Mouse (Mus musculus): ENCODE measurements around the gene Tmem106c. TPM values are rescaled to one million over a fixed set of nuclear protein-coding genes. Genes with fewer than 3 reads are reported as not detected.

The Tmem106c gene
- polyA plus RNA-seq, 1 experiment from 2014 or later: 60.6 TPM

DNA sequence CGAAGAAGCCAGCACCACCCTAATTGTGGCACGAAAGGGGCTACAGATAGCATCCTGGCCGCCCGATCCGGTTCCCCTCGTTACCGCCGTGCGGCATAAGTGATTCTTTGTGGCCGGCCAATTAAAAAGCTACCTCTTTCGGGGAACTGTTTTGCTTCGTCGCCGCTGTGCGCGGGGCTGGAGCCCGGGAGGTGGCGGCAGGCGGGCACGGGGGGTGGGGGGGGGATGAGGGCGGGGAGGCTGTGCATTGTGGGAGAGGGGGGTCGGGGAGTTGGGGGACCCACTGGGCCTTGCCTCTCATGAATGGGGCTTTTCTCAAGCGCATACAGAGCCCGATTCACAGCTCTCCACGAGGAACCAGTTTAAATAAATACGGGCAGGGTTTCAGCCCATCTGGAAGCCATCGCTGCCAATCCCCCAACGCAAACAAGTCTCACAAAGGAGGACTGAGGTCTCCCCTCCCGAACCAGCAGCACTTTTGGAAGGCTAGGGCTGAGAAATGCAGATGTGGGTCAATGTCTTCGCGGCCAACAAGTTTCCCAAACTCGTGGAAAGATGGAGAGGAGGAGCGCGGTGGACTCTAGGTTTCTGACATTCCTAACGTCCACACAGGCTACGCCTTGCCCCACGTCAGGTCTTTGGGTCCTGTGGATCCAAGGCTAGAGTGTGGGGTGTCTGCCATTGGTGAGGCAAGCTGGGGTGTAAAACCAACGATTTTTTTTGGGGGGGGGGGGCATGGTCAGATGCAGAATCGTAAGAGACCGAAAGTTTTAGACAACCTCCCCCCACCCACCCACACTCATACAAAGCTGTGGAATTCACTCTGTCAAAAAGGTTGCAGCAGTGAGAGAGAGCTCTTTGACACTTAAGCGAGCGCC lies 38.4 kb downstream of the Tmem106c start:
- peak; percentile 76 for ATAC-seq
- Histone ChIP-seq H3K4me2 (ENCODE audit: low read length) (peak overlapping the region; percentile 91), H3K4me1 (ENCODE audit: control insufficient read depth, insufficient read depth, low read depth, low read length) (peaks cover 46% of the 10 kb centered on the region), H3K4me3 (ENCODE audit: low read length) (peak overlapping the region; percentile 49), H3K9ac (ENCODE audit: low read depth, low read length) (peak overlapping the region; percentile 63), H3K27ac (ENCODE audit: low read depth, low read length) (peak overlapping the region; percentile 59), H3K36me3 (ENCODE audit: control insufficient read depth, insufficient read depth, low read length) (no peaks in the 10 kb centered on the region), H3K27me3 (replicated peaks; ENCODE audit: control insufficient read depth, insufficient read depth, low read length) (peaks cover 17% of the 10 kb centered on the region), H3K9me3 (ENCODE audit: control insufficient read depth, low read length) (no peaks in the 10 kb centered on the region)
- whole genome bisulfite sequencing: under 1% methylated on average over 40 of the region's 42 CpGs

DNA sequence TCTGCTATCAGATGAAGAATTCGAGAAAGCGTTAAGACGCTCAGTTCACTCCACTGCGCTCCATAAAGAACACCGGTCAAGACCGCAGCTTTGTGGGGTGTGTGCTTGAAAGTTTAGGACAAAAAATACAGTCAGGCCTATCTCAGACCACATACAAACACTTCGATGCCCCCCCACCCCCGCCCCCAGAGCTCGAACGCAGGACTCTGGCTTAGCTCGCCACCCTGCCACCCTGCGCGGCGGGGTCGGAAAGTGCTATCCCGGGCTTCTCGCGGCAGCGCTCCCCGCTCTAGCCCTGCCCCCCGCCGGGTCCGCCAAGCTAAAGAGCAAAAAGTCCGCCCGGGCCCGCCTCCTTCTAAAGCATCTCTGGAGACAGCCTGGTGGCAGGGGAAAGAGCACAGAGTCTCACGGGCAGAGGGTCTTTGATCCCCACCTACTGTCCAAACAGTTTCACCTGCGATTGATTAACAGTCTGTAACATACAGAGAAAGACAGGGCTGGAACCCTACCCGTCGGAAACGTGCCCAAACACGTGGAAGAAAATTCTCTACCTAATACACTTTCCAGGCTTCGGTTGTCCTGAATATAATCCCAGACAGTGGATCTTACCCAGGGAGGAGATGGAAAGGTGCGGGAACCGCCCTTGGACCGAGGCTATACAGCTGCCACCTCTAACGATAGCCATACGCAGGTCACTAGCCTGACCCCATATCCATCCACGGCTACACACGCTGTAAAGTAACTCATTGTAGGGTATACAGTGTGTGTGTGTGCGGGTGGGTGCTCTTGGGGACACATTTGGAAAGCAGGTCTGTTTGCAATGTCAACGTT lies 39.2 kb downstream of the Tmem106c start:
- Histone ChIP-seq H3K4me2 (ENCODE audit: low read length) (peak overlapping the region; percentile 91), H3K9ac (ENCODE audit: low read depth, low read length) (peak overlapping the region; percentile 64; the same call in 1 of the 2 replicates), H3K4me1 (ENCODE audit: control insufficient read depth, insufficient read depth, low read depth, low read length) (peaks cover 41% of the 10 kb centered on the region), H3K27me3 (replicated peaks; ENCODE audit: control insufficient read depth, insufficient read depth, low read length) (peaks cover 17% of the 10 kb centered on the region), H3K4me3 (ENCODE audit: low read length) (peak overlapping the region; percentile 49), H3K27ac (ENCODE audit: low read depth, low read length) (no peak overlapping the region), H3K9me3 (ENCODE audit: control insufficient read depth, low read length) (no peaks in the 10 kb centered on the region), H3K36me3 (ENCODE audit: control insufficient read depth, insufficient read depth, low read length) (no peaks in the 10 kb centered on the region)
- 2% methylated on average over 42 of the region's 42 CpGs for WGBS
- no peak for ATAC-seq

DNA sequence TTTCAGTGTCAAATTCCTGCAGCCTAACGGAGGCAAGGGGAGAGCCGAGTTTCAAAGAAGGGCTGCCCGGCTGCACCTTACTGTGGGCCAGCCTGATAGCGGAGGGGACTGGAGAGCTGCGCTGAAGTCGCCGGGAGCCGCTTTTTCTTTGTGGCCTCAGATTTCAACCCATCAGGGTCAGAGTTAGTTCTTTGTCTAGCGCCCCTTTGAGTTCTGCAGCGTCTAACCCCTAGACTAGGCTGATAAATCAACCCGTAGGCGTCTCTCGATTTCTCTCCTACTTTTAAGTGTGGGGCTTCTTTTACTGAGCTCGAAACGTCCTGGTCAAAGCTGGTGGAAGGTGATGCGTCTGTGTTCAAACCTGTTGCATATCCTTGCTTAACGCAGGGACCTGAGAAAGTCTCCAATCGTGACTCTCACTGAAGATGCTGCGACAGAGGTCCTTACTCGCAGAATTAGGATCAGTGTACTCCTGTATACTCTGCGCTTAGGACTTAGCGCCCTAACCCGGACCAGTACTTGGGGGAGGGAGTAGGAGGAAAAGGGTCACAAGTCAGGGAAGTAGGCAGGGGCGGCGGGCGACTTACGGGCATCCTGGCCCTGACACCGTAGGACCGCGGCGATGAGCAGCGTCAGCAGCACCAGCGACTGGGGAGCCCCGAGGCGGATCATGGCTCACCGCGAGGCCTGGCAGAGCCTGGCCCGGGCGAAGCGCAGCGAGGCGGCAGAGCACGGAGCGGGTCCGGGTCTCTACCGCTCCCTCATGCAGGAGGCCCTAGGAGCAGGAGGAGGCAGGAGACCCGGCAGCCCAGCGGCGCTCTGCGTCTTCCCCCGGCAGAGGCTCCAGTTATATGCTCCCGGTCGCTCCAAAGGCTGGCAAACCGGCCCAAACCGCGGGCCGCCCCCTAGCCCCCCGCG lies 40.1 kb downstream of the Tmem106c start, which contains the start of gene Col2a1:
Gene Col2a1 (minus strand): TSS at position 874 of the 918 bp plus-strand sequence.
- 2% methylated on average over 50 of the region's 59 CpGs for WGBS
- H3K4me2 ChIP-seq (ENCODE audit: low read length): peak within 1 kb of the TSS; percentile 91
- H3K27ac ChIP-seq (ENCODE audit: low read depth, low read length): no peak within 1 kb of the TSS
- no peaks in the 10 kb centered on the region for H3K9me3 ChIP-seq (ENCODE audit: control insufficient read depth, low read length)
- H3K4me1 ChIP-seq (ENCODE audit: control insufficient read depth, insufficient read depth, low read depth, low read length): peaks cover 39% of the 10 kb centered on the region
- peak within 1 kb of the TSS; percentile 49 for H3K4me3 ChIP-seq (ENCODE audit: low read length)
- peaks cover 17% of the 10 kb centered on the region for H3K27me3 ChIP-seq (replicated peaks; ENCODE audit: control insufficient read depth, insufficient read depth, low read length)
- no peaks in the 10 kb centered on the region for H3K36me3 ChIP-seq (ENCODE audit: control insufficient read depth, insufficient read depth, low read length)
- peak within 1 kb of the TSS; percentile 64 for H3K9ac ChIP-seq (ENCODE audit: low read depth, low read length)
- peak; percentile 28; the same call in 1 of the 2 replicates for ATAC-seq

DNA sequence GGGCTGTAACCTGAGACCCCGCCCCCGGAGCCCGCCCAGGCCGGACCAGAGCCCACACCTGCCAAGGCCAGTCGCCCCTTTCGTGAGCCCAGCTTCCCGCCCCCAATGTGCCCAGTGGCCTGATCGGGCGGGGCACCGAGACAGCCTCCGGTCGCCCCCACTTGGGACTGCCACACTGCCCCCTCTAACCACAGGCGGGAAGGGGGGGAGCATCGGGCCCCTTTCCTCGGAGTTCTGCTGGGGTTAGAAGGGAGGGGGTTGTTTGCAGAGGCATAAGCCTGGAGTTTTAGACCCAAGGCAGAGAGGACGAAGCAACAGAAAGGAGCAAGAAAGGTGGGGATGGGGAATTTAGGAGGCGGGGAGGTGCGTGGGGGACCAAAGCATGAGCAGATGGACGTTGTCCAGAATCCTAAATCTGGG lies 40.8 kb downstream of the Tmem106c start:
- Histone ChIP-seq H3K4me1 (ENCODE audit: control insufficient read depth, insufficient read depth, low read depth, low read length) (peaks cover 35% of the 10 kb centered on the region), H3K4me3 (ENCODE audit: low read length) (peak overlapping the region; percentile 49), H3K4me2 (ENCODE audit: low read length) (peak overlapping the region; percentile 91), H3K9ac (ENCODE audit: low read depth, low read length) (peak overlapping the region; percentile 64), H3K27ac (ENCODE audit: low read depth, low read length) (no peak overlapping the region), H3K9me3 (ENCODE audit: control insufficient read depth, low read length) (no peaks in the 10 kb centered on the region), H3K36me3 (ENCODE audit: control insufficient read depth, insufficient read depth, low read length) (no peaks in the 10 kb centered on the region), H3K27me3 (replicated peaks; ENCODE audit: control insufficient read depth, insufficient read depth, low read length) (peaks cover 17% of the 10 kb centered on the region)
- ATAC-seq: no peak
- WGBS: 2% methylated on average over 17 of the region's 19 CpGs

DNA sequence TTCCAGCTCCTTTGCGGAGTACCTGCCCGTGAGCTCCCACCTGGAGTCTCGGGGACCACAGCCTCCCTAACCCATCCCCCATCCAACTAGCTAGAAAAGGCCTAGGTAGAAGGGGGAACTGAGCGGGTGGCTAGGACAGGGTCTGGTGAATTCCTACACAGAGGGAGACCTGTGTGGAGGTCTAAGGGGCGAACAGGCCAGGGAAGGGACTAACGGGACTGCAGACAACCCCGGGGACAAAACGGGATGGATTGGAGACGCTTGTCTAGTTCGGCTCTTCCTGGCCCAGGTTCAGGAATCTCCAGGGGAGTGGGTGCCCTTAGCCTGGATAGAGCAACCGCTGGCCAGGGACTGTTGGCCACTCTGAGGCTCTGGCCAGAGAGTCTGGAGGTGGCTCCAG lies 41.2 kb downstream of the Tmem106c start:
- peaks cover 34% of the 10 kb centered on the region for H3K4me1 ChIP-seq (ENCODE audit: control insufficient read depth, insufficient read depth, low read depth, low read length)
- H3K9ac ChIP-seq (ENCODE audit: low read depth, low read length): peak overlapping the region; percentile 7; the same call in 1 of the 2 replicates
- peak overlapping the region; percentile 49 for H3K4me3 ChIP-seq (ENCODE audit: low read length)
- WGBS: 9% methylated on average over 11 of the region's 11 CpGs
- no peaks in the 10 kb centered on the region for H3K36me3 ChIP-seq (ENCODE audit: control insufficient read depth, insufficient read depth, low read length)
- peaks cover 16% of the 10 kb centered on the region for H3K27me3 ChIP-seq (replicated peaks; ENCODE audit: control insufficient read depth, insufficient read depth, low read length)
- no peaks in the 10 kb centered on the region for H3K9me3 ChIP-seq (ENCODE audit: control insufficient read depth, low read length)
- H3K4me2 ChIP-seq (ENCODE audit: low read length): peak overlapping the region; percentile 91
- no peak for ATAC-seq
- no peak overlapping the region for H3K27ac ChIP-seq (ENCODE audit: low read depth, low read length)

DNA sequence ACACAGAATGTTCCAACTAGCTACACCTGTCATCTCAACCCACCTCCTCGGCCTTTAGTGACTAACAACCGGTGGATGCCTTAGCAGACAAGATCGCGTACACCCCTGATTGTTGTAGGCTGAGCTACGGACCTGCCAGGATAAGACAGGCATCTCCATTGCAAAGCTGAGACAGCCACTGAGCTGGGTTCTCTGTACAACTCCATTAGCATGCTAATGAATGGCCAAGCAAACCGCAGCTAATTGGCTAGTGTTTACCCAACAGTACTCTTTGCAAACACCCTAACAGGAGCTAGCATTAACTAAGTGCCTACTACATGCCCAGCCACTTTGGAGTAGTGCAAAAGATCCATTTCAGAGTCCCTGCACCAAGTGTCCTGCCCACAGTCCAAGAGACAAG lies 48.8 kb downstream of the Tmem106c start:
- 57% methylated on average over 6 of the region's 6 CpGs for WGBS
- H3K9me3 ChIP-seq (ENCODE audit: control insufficient read depth, low read length): no peaks in the 10 kb centered on the region
- no peak overlapping the region for H3K4me3 ChIP-seq (ENCODE audit: low read length)
- no peak overlapping the region for H3K9ac ChIP-seq (ENCODE audit: low read depth, low read length)
- no peak overlapping the region for H3K4me2 ChIP-seq (ENCODE audit: low read length)
- no peaks in the 10 kb centered on the region for H3K27me3 ChIP-seq (replicated peaks; ENCODE audit: control insufficient read depth, insufficient read depth, low read length)
- H3K4me1 ChIP-seq (ENCODE audit: control insufficient read depth, insufficient read depth, low read depth, low read length): no peaks in the 10 kb centered on the region
- no peaks in the 10 kb centered on the region for H3K36me3 ChIP-seq (ENCODE audit: control insufficient read depth, insufficient read depth, low read length)
- H3K27ac ChIP-seq (ENCODE audit: low read depth, low read length): no peak overlapping the region
- ATAC-seq: no peak

DNA sequence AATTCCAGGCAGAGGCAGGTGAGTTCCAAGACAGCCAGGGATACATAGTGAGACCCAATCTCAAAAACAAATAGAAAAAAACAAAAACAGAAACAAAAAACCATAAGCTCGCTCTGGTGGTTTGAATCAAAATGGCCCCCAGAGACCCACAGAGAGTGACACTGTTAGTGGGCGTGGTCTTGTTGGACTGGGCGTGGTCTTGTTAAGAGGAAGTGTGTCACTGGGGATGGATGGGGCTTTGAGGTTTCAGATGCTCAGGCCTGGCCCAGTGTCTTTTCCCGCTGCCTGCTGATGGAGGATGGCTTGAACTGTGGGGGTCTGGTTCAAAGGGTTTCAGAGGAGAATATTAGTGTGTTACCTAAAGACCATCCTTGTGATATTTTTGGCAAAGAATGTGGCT lies 53.9 kb downstream of the Tmem106c start:
- Histone ChIP-seq H3K27me3 (replicated peaks; ENCODE audit: control insufficient read depth, insufficient read depth, low read length) (no peaks in the 10 kb centered on the region), H3K4me3 (ENCODE audit: low read length) (no peak overlapping the region), H3K4me2 (ENCODE audit: low read length) (no peak overlapping the region), H3K9me3 (ENCODE audit: control insufficient read depth, low read length) (no peaks in the 10 kb centered on the region), H3K36me3 (ENCODE audit: control insufficient read depth, insufficient read depth, low read length) (no peaks in the 10 kb centered on the region), H3K9ac (ENCODE audit: low read depth, low read length) (no peak overlapping the region), H3K4me1 (ENCODE audit: control insufficient read depth, insufficient read depth, low read depth, low read length) (no peaks in the 10 kb centered on the region), H3K27ac (ENCODE audit: low read depth, low read length) (no peak overlapping the region)
- 89% methylated on average over 4 of the region's 4 CpGs for WGBS
- ATAC-seq: no peak

DNA sequence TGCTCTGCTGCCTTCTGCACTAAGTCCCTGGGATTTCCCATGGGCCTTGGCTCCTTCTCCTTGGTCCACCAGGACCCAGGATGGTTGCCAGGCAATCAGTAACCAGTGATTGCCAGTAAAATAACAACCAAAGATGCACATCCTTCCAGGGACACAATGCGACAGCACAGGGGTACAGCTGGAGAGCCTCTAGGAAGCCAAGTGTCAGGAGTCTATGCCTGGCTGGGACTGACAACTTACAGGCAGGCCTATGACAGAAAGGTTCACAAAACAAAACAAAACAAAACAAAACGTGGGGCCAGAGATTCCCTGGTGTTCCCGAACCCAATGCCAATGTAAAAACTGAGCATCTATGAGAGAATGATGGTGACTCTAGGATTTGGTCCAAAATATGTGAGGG lies 55.0 kb downstream of the Tmem106c start:
- WGBS: 58% methylated on average over 3 of the region's 3 CpGs
- H3K27me3 ChIP-seq (replicated peaks; ENCODE audit: control insufficient read depth, insufficient read depth, low read length): no peaks in the 10 kb centered on the region
- H3K36me3 ChIP-seq (ENCODE audit: control insufficient read depth, insufficient read depth, low read length): no peaks in the 10 kb centered on the region
- no peaks in the 10 kb centered on the region for H3K9me3 ChIP-seq (ENCODE audit: control insufficient read depth, low read length)
- no peak overlapping the region for H3K9ac ChIP-seq (ENCODE audit: low read depth, low read length)
- H3K4me3 ChIP-seq (ENCODE audit: low read length): no peak overlapping the region
- no peaks in the 10 kb centered on the region for H3K4me1 ChIP-seq (ENCODE audit: control insufficient read depth, insufficient read depth, low read depth, low read length)
- ATAC-seq: no peak
- no peak overlapping the region for H3K4me2 ChIP-seq (ENCODE audit: low read length)
- no peak overlapping the region for H3K27ac ChIP-seq (ENCODE audit: low read depth, low read length)
